Mouse (Mus musculus): ENCODE measurements at regions not wholly inside any gene's neighbourhood (a gene's known extent, or its start where the extent isn't known, plus 50 kb on each side); places are given as distances from the start of the nearest gene placed in this dataset.
"Not testable (repeated sequence)": the region's sequence is repeated elsewhere in the genome, so short reads cannot be mapped to it uniquely, and the experiment has no call there.

GRCm38 (mm10) chr3:82223379-82223778 lies 77.8 kb upstream of the Gucy1a1 start:
- Histone ChIP-seq H3K9ac (replicated peaks; ENCODE audit: low read depth, low read length) (no peak overlapping the region), H3K9me3 (replicated peaks; ENCODE audit: control insufficient read depth, low read length) (no peaks in the 10 kb centered on the region), H3K4me3 (ENCODE audit: low read depth, low read length) (no peak overlapping the region), H3K27ac (ENCODE audit: low read depth) (no peak overlapping the region), H3K36me3 (replicated peaks; ENCODE audit: control insufficient read depth, insufficient read depth, low read length) (no peaks in the 10 kb centered on the region), H3K4me2 (ENCODE audit: low read depth, low read length) (no peak overlapping the region), H3K27me3 (ENCODE audit: control insufficient read depth, insufficient read depth, low read length) (no peaks in the 10 kb centered on the region), H3K4me1 (ENCODE audit: control insufficient read depth, insufficient read depth) (no peaks in the 10 kb centered on the region)
- TF ChIP-seq CTCF (IDR thresholded peaks at IDR 0.05; ENCODE audit: low read depth) (no peak), EP300 (IDR thresholded peaks at IDR 0.05; ENCODE audit: low read depth) (no peak)
- DNase-seq (ENCODE audit: low spot score) = no peak
- ATAC-seq (ENCODE audit: insufficient read depth, low read depth) = no peak
- 79% methylated on average over 1 of the region's 1 CpGs for WGBS

- DNase-seq (ENCODE audit: low spot score) = no peak
- TF ChIP-seq CTCF (IDR thresholded peaks at IDR 0.05; ENCODE audit: low read depth) = no peak
- no peak for TF ChIP-seq EP300 (IDR thresholded peaks at IDR 0.05; ENCODE audit: low read depth)
- no peak overlapping the region for H3K4me3 ChIP-seq (ENCODE audit: low read depth, low read length)
- ATAC-seq (ENCODE audit: insufficient read depth, low read depth) = no peak
- H3K27me3 ChIP-seq (ENCODE audit: control insufficient read depth, insufficient read depth, low read length) = no peaks in the 10 kb centered on the region
- no peak overlapping the region for H3K9ac ChIP-seq (replicated peaks; ENCODE audit: low read depth, low read length)
- WGBS = 81% methylated on average over 1 of the region's 1 CpGs
- no peak overlapping the region for H3K27ac ChIP-seq (ENCODE audit: low read depth)
- H3K36me3 ChIP-seq (replicated peaks; ENCODE audit: control insufficient read depth, insufficient read depth, low read length) = no peaks in the 10 kb centered on the region
- H3K4me1 ChIP-seq (ENCODE audit: control insufficient read depth, insufficient read depth) = no peaks in the 10 kb centered on the region
- no peak overlapping the region for H3K4me2 ChIP-seq (ENCODE audit: low read depth, low read length)
- no peaks in the 10 kb centered on the region for H3K9me3 ChIP-seq (replicated peaks; ENCODE audit: control insufficient read depth, low read length)
These were observed 76.3 kb upstream of the Gucy1a1 start for GRCm38 (mm10) chr3:82221924-82222323.

- H3K4me3 ChIP-seq (ENCODE audit: low read depth, low read length); H3K9ac ChIP-seq (replicated peaks; ENCODE audit: low read depth, low read length); H3K36me3 ChIP-seq (replicated peaks; ENCODE audit: control insufficient read depth, insufficient read depth, low read length); H3K9me3 ChIP-seq (replicated peaks; ENCODE audit: control insufficient read depth, low read length); DNase-seq (ENCODE audit: low spot score); ATAC-seq (ENCODE audit: insufficient read depth, low read depth); H3K4me2 ChIP-seq (ENCODE audit: low read depth, low read length); H3K27ac ChIP-seq (ENCODE audit: low read depth); H3K4me1 ChIP-seq (ENCODE audit: control insufficient read depth, insufficient read depth); H3K27me3 ChIP-seq (ENCODE audit: control insufficient read depth, insufficient read depth, low read length): not testable (repeated sequence)
- WGBS = 70% methylated on average over 1 of the region's 1 CpGs
These were observed 73.8 kb upstream of the Gucy1a1 start for GRCm38 (mm10) chr3:82219192-82219885.

- H3K36me3 ChIP-seq (replicated peaks; ENCODE audit: control insufficient read depth, insufficient read depth, low read length) = no peaks in the 10 kb centered on the region
- H3K4me3 ChIP-seq (ENCODE audit: low read depth, low read length) = no peak overlapping the region
- no peaks in the 10 kb centered on the region for H3K4me1 ChIP-seq (ENCODE audit: control insufficient read depth, insufficient read depth)
- H3K9ac ChIP-seq (replicated peaks; ENCODE audit: low read depth, low read length) = no peak overlapping the region
- 69% methylated on average over 6 of the region's 6 CpGs for WGBS
- no peak overlapping the region for H3K4me2 ChIP-seq (ENCODE audit: low read depth, low read length)
- no peak overlapping the region for H3K27ac ChIP-seq (ENCODE audit: low read depth)
- H3K27me3 ChIP-seq (ENCODE audit: control insufficient read depth, insufficient read depth, low read length) = no peaks in the 10 kb centered on the region
- H3K9me3 ChIP-seq (replicated peaks; ENCODE audit: control insufficient read depth, low read length) = no peaks in the 10 kb centered on the region
- TF ChIP-seq EP300 (IDR thresholded peaks at IDR 0.05; ENCODE audit: low read depth) (no peak), CTCF (IDR thresholded peaks at IDR 0.05; ENCODE audit: low read depth) (no peak)
- ATAC-seq (ENCODE audit: insufficient read depth, low read depth) = no peak
- DNase-seq (ENCODE audit: low spot score) = no peak
These were observed 69.2 kb upstream of the Gucy1a1 start for GRCm38 (mm10) chr3:82214566-82215465.

GRCm38 (mm10) chr3:82207321-82207720 lies 61.7 kb upstream of the Gucy1a1 start:
- Histone ChIP-seq H3K36me3 (replicated peaks; ENCODE audit: control insufficient read depth, insufficient read depth, low read length) (no peaks in the 10 kb centered on the region), H3K27me3 (ENCODE audit: control insufficient read depth, insufficient read depth, low read length) (no peaks in the 10 kb centered on the region), H3K4me1 (ENCODE audit: control insufficient read depth, insufficient read depth) (no peaks in the 10 kb centered on the region), H3K9me3 (replicated peaks; ENCODE audit: control insufficient read depth, low read length) (no peaks in the 10 kb centered on the region), H3K4me2 (ENCODE audit: low read depth, low read length) (no peak overlapping the region), H3K9ac (replicated peaks; ENCODE audit: low read depth, low read length) (no peak overlapping the region), H3K4me3 (ENCODE audit: low read depth, low read length) (no peak overlapping the region), H3K27ac (ENCODE audit: low read depth) (no peak overlapping the region)
- ATAC-seq (ENCODE audit: insufficient read depth, low read depth) (no peak), DNase-seq (ENCODE audit: low spot score) (no peak)
- 77% methylated on average over 5 of the region's 5 CpGs for WGBS
- TF ChIP-seq EP300 (IDR thresholded peaks at IDR 0.05; ENCODE audit: low read depth) (no peak), CTCF (IDR thresholded peaks at IDR 0.05; ENCODE audit: low read depth) (peak; percentile 18; the same call in 1 of the 2 replicates)
